8 mouse cellular contexts compared by ENCODE assay signal in the genomic region with DNA sequence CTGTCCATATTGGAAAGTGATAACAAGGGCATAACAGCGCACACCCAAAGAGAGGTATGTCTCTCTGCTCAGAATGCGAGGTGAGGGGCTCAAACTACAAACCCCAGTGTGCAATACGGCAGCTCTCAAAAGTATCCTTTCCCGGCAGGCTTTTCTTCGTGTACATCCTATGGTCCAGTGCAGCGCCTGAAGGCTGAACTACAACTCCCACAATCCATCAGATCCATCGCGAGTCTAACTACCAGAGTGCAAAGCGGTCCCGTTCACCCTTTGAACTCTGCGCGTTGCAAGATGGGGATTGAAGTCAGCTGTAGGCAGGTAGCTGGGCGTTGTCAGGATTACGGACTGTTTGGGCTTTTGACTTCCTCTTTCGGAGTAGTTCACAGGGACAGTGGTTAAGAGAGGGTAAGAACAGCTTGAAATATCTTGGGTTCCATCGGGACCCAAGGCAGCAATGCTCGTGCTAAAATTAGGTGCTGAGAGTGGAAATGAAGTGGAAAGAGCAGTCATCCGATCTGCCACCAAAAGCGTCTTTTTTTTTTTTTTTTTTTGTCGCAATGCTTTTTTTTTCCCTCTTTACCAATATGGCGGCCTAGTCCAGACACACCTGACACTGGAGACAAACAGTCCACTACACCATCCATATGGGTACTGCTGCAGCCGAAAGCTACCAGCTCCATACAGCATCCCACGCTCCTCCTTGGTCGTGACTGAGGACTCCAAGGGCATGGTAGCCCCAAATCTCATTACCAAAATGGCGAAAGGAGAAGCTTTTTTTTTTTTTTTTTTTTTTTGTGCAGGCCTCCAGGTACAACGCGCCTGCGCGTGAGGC. TPM values are rescaled to one million over a fixed set of nuclear protein-coding genes. Genes with fewer than 3 reads are reported as not detected.
A peak's percentile ranks its signal among the peaks of the same experiment; 100 is the strongest.
DNase-seq lines count a peak whose midpoint lies in the region; ATAC-seq and TF ChIP-seq lines count a peak whose summit lies in the region.

No protein-coding gene starts in this region.

- peak overlapping the region; percentile 74 for H3K9ac ChIP-seq in heart, embryonic 11.5 days (ENCODE audit: low read depth, low read length)
- peak overlapping the region; percentile 73 for H3K9ac ChIP-seq in kidney, embryonic 16.5 days (replicated peaks; ENCODE audit: low read length)
- peak overlapping the region; percentile 75 for H3K9ac ChIP-seq in liver, adult 2 months (ENCODE audit: low read depth, low read length)

- H3K4me1 ChIP-seq in erythroblast, embryonic 14.5 days (ENCODE audit: control insufficient read depth), result peaks cover 36% of the 10 kb centered on the region
- peaks cover 9% of the 10 kb centered on the region; the same call in 1 of the 2 replicates for H3K4me1 ChIP-seq in heart, embryonic 11.5 days (ENCODE audit: control insufficient read depth, insufficient read depth, low read length)
- peaks cover 16% of the 10 kb centered on the region for H3K4me1 ChIP-seq in kidney, embryonic 16.5 days (ENCODE audit: insufficient read depth, low read length)
- no peaks in the 10 kb centered on the region; the same call in 1 of the 2 replicates for H3K4me1 ChIP-seq in liver, adult 2 months (ENCODE audit: control insufficient read depth, insufficient read depth, low read length)

- peak overlapping the region; percentile 61 for H3K4me2 ChIP-seq in heart, embryonic 11.5 days
- peak overlapping the region; percentile 56 for H3K4me2 ChIP-seq in kidney, embryonic 16.5 days (replicated peaks; ENCODE audit: low read depth, low read length)
- peak overlapping the region; percentile 83 for H3K4me2 ChIP-seq in myocyte (ENCODE audit: low read depth)

- TF ChIP-seq POLR2A in brain, embryonic 14.5 days (IDR thresholded peaks at IDR 0.05; ENCODE audit: borderline replicate concordance, extremely low read depth, insufficient read depth, insufficient read length, poor library complexity, severe bottlenecking), result 0 out of 2 replicates have a peak, but pooled peaks have one; percentile 22
- TF ChIP-seq POLR2A in liver, adult 2 months (IDR thresholded peaks at IDR 0.05; ENCODE audit: extremely low read depth, insufficient read depth, low read length), result no peak
- TF ChIP-seq POLR2A in myocyte (IDR thresholded peaks at IDR 0.05; ENCODE audit: insufficient read length, low read depth), result peak; percentile 12

- WGBS in heart, embryonic 11.5 days (ENCODE audit: insufficient replicate concordance), result under 1% methylated on average over 29 of the region's 29 CpGs
- WGBS in kidney, embryonic 16.5 days, result under 1% methylated on average over 27 of the region's 29 CpGs
- under 1% methylated on average over 29 of the region's 29 CpGs for WGBS in liver, adult 2 months

- H3K4me3 ChIP-seq in erythroblast, embryonic 14.5 days (replicated peaks), result peak overlapping the region; percentile 82
- H3K4me3 ChIP-seq in heart, embryonic 11.5 days (ENCODE audit: low read depth, low read length), result peak overlapping the region; percentile 79
- H3K4me3 ChIP-seq in kidney, embryonic 16.5 days (ENCODE audit: low read length), result peak overlapping the region; percentile 98
- H3K4me3 ChIP-seq in liver, adult 2 months (ENCODE audit: insufficient read depth, low read depth, low read length), result peak overlapping the region; percentile 62
- peak overlapping the region; percentile 99 for H3K4me3 ChIP-seq in myocyte

- ATAC-seq in heart, embryonic 11.5 days (replicated peaks; ENCODE audit: insufficient number of reproducible peaks, low FRiP score, low TSS enrichment), result peak; percentile 87
- peak; percentile 91 for ATAC-seq in kidney, embryonic 16.5 days (ENCODE audit: low FRiP score, low TSS enrichment)

- peak overlapping the region; percentile 63 for H3ac ChIP-seq in myocyte (ENCODE audit: control insufficient read depth, insufficient read length)

- H3K27ac ChIP-seq in heart, embryonic 11.5 days (ENCODE audit: low read depth, low read length), result peak overlapping the region; percentile 97
- peak overlapping the region; percentile 98 for H3K27ac ChIP-seq in kidney, embryonic 16.5 days (ENCODE audit: low read length)
- H3K27ac ChIP-seq in liver, adult 2 months (replicated peaks; ENCODE audit: insufficient read depth, low read depth, low read length), result peak overlapping the region; percentile 90

- peaks cover 7% of the 10 kb centered on the region; the same call in 1 of the 2 replicates for H3K79me2 ChIP-seq in liver, adult 2 months (ENCODE audit: control insufficient read depth, insufficient read depth, low read length)
- H3K79me2 ChIP-seq in myocyte (ENCODE audit: control insufficient read depth, insufficient read depth), result peaks cover 39% of the 10 kb centered on the region

- peaks cover 21% of the 10 kb centered on the region for H3K36me3 ChIP-seq in erythroblast, embryonic 14.5 days (ENCODE audit: control insufficient read depth)
- no peaks in the 10 kb centered on the region for H3K36me3 ChIP-seq in heart, embryonic 11.5 days (ENCODE audit: control insufficient read depth, insufficient read depth, low read length)
- peaks cover 4% of the 10 kb centered on the region for H3K36me3 ChIP-seq in kidney, embryonic 16.5 days (ENCODE audit: insufficient read depth, low read length)
- H3K36me3 ChIP-seq in liver, adult 2 months (ENCODE audit: control insufficient read depth, insufficient read depth, low read length), result peaks cover 3% of the 10 kb centered on the region; the same call in 1 of the 2 replicates
- peaks cover 6% of the 10 kb centered on the region for H3K36me3 ChIP-seq in myocyte (ENCODE audit: control insufficient read depth, insufficient read depth)
- no peaks in the 10 kb centered on the region; the same call in 1 of the 2 replicates for H3K36me3 ChIP-seq in splenic B cell, adult 2 months (ENCODE audit: control insufficient read depth, insufficient read depth, low read length, poor library complexity, severe bottlenecking)

- peak; percentile 99 for DNase-seq in CD4-positive helper T cell, adult 2 months (ENCODE audit: low read depth, low spot score)
- peak; percentile 100 for DNase-seq in brain, embryonic 14.5 days (ENCODE audit: low read depth)
- DNase-seq in liver, adult 2 months (ENCODE audit: extremely low read depth, low read depth, low spot score), result peak; percentile 100
- DNase-seq in splenic B cell, adult 2 months (ENCODE audit: low read depth, low spot score), result peak; percentile 99

- peaks cover 24% of the 10 kb centered on the region for H3K27me3 ChIP-seq in erythroblast, embryonic 14.5 days (ENCODE audit: control insufficient read depth)
- peaks cover 16% of the 10 kb centered on the region for H3K27me3 ChIP-seq in heart, embryonic 11.5 days (ENCODE audit: control insufficient read depth, insufficient read depth, low read length)
- peaks cover 8% of the 10 kb centered on the region for H3K27me3 ChIP-seq in kidney, embryonic 16.5 days (ENCODE audit: insufficient read depth, low read length)
- H3K27me3 ChIP-seq in liver, adult 2 months (ENCODE audit: control insufficient read depth, insufficient read depth, low read length), result no peaks in the 10 kb centered on the region
- peaks cover 24% of the 10 kb centered on the region for H3K27me3 ChIP-seq in myocyte (ENCODE audit: control insufficient read depth, insufficient read depth, insufficient read length)
- H3K27me3 ChIP-seq in splenic B cell, adult 2 months (ENCODE audit: control insufficient read depth, insufficient read depth, low read length, poor library complexity, severe bottlenecking), result no peaks in the 10 kb centered on the region

- no peak for TF ChIP-seq CTCF in brain, embryonic 14.5 days (IDR thresholded peaks at IDR 0.05; ENCODE audit: borderline replicate concordance, extremely low read depth, insufficient read depth, insufficient read length)
- TF ChIP-seq CTCF in liver, adult 2 months (IDR thresholded peaks at IDR 0.05; ENCODE audit: low read depth, low read length), result no peak

- no peaks in the 10 kb centered on the region for H3K9me3 ChIP-seq in erythroblast, embryonic 14.5 days (ENCODE audit: control insufficient read depth, low read length)
- no peaks in the 10 kb centered on the region for H3K9me3 ChIP-seq in heart, embryonic 11.5 days (replicated peaks; ENCODE audit: control insufficient read depth, low read length)
- H3K9me3 ChIP-seq in kidney, embryonic 16.5 days (ENCODE audit: low read length), result no peaks in the 10 kb centered on the region

TF ChIP-seq in myocyte, 11 proteins besides CTCF, POLR2A, EP300 and RAD21 (continues in another document):
- no peak for TF ChIP-seq REST (IDR thresholded peaks at IDR 0.05; ENCODE audit: insufficient read depth, insufficient read length)

RNA-seq across cellular contexts. Expression of a gene that starts 0.7 kb away (rescaled TPM):
- polyA plus RNA-seq in brain, embryonic 14.5 days (2012; rRNA removed), result 64.7 and 76.0 TPM in 2 replicates
- 16.6 and 19.3 TPM in 2 replicates for polyA plus RNA-seq in erythroblast, embryonic 14.5 days (2012)
- 9.1 and 14.2 TPM in 2 replicates for polyA plus RNA-seq in heart, embryonic 11.5 days (2014; fragmentation: Nextera tagmentation; extraction: Ambion mirVana)
- polyA plus RNA-seq in kidney, embryonic 16.5 days (2015; fragmentation: Nextera tagmentation; extraction: Ambion mirVana), result 15.9 and 16.0 TPM in 2 replicates
- 3.6 and 7.5 TPM in 2 replicates for total RNA-seq in liver, adult 2 months (2014; rRNA removed)
- polyA plus RNA-seq in liver, adult 2 months (2012; rRNA removed), result 18.6 and 24.9 TPM in 2 replicates
- 22.2 TPM for polyA plus RNA-seq in myocyte (2012; fragmentation: generic; extraction: Trizol)

RNA-seq across cellular contexts. Expression of a gene that starts 50.3 kb away (rescaled TPM):
- polyA plus RNA-seq in brain, embryonic 14.5 days (2012; rRNA removed), result 30.9 and 38.7 TPM in 2 replicates
- 4.7 and 5.1 TPM in 2 replicates for polyA plus RNA-seq in erythroblast, embryonic 14.5 days (2012)
- 12.3 and 15.8 TPM in 2 replicates for polyA plus RNA-seq in heart, embryonic 11.5 days (2014; fragmentation: Nextera tagmentation; extraction: Ambion mirVana)
- polyA plus RNA-seq in kidney, embryonic 16.5 days (2015; fragmentation: Nextera tagmentation; extraction: Ambion mirVana), result 17.0 and 17.1 TPM in 2 replicates
- 4.3 and 6.0 TPM in 2 replicates for total RNA-seq in liver, adult 2 months (2014; rRNA removed)
- polyA plus RNA-seq in liver, adult 2 months (2012; rRNA removed), result 5.4 and 6.0 TPM in 2 replicates
- polyA plus RNA-seq in myocyte (2012; fragmentation: generic; extraction: Trizol), result 10.0 TPM

RNA-seq across cellular contexts. Expression of a gene that starts 51.2 kb away (rescaled TPM):
- 173 and 174 TPM in 2 replicates for polyA plus RNA-seq in brain, embryonic 14.5 days (2012; rRNA removed)
- polyA plus RNA-seq in erythroblast, embryonic 14.5 days (2012), result 0.02 TPM in 1 of 2 replicates, not detected in the other
- polyA plus RNA-seq in heart, embryonic 11.5 days (2014; fragmentation: Nextera tagmentation; extraction: Ambion mirVana), result 0.09 TPM in 1 of 2 replicates, not detected in the other
- polyA plus RNA-seq in kidney, embryonic 16.5 days (2015; fragmentation: Nextera tagmentation; extraction: Ambion mirVana), result 0.19 and 0.27 TPM in 2 replicates
- not detected in 2 replicates for total RNA-seq in liver, adult 2 months (2014; rRNA removed)
- not detected in 2 replicates for polyA plus RNA-seq in liver, adult 2 months (2012; rRNA removed)
- not detected for polyA plus RNA-seq in myocyte (2012; fragmentation: generic; extraction: Trizol)

RNA-seq across cellular contexts. Expression of a gene that starts 55.9 kb away (rescaled TPM):
- 111 and 112 TPM in 2 replicates for polyA plus RNA-seq in brain, embryonic 14.5 days (2012; rRNA removed)
- polyA plus RNA-seq in erythroblast, embryonic 14.5 days (2012), result 4.8 and 5.4 TPM in 2 replicates
- 62.0 and 67.1 TPM in 2 replicates for polyA plus RNA-seq in heart, embryonic 11.5 days (2014; fragmentation: Nextera tagmentation; extraction: Ambion mirVana)
- polyA plus RNA-seq in kidney, embryonic 16.5 days (2015; fragmentation: Nextera tagmentation; extraction: Ambion mirVana), result 57.4 and 61.1 TPM in 2 replicates
- 19.1 and 23.0 TPM in 2 replicates for total RNA-seq in liver, adult 2 months (2014; rRNA removed)
- polyA plus RNA-seq in liver, adult 2 months (2012; rRNA removed), result 66.5 and 70.7 TPM in 2 replicates
- 78.8 TPM for polyA plus RNA-seq in myocyte (2012; fragmentation: generic; extraction: Trizol)

Comparison
In these comparisons a context has a peak if more than half of its experiments do, and no peak if none do; other contexts are left out.
1. Peak in every context shown above with its lines: DNase-seq, ATAC-seq, H3K4me3 ChIP-seq and H3K27ac ChIP-seq.
2. RNA of a gene that starts 51.2 kb away (polyA plus RNA-seq): 173 to 174 TPM in brain, embryonic 14.5 days; 0.19 to 0.27 TPM in kidney, embryonic 16.5 days, 0.09 TPM in heart, embryonic 11.5 days, 0.02 TPM in erythroblast, embryonic 14.5 days, not detected in liver, adult 2 months and not detected in myocyte (single experiment); every median in the first group is over 100 times any median in the second.